Comparison of ENCODE assay signal across 29 mouse cellular contexts in the genomic region with DNA sequence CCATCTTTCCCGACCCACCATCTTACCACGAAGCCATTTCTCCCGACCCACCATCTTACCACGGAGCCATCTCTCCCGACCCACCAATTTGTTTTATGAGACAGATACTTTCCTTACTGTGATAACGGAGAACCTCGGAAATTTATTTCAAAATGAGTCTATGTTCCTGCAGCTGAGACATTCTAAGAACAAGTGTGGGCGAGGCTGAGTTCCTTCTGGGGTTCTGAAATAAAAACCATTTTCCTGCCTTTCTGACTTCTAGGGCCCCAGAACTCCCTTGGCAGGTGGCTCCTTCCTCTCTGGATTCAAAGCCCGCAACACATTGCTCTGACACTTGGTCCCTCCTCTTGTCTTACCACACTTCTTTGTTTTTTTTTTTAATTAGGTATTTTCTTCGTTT.
DNase-seq lines count a peak whose midpoint lies in the region; ATAC-seq lines count a peak whose summit lies in the region.
"Had no signal": no experiment of that assay in that cellular context is flagged by ENCODE, and none has a peak within 500 bp of the region (broad histone marks: within the 10 kb centered on the region; RNA-seq: fewer than 3 reads in every experiment).

No protein-coding gene starts in this region.

- WGBS in hindbrain, embryonic 14.5 days = 92% methylated on average over 10 of the region's 10 CpGs
- 90% methylated on average over 10 of the region's 10 CpGs for WGBS in hindbrain, embryonic 11.5 days

- no peak for DNase-seq in frontal cortex, postnatal 25 days (ENCODE audit: low spot score in 2 of 2)
- DNase-seq in hindbrain, embryonic 14.5 days (ENCODE audit: low spot score) = peak; percentile 18
- no peak for DNase-seq in hindbrain, embryonic 11.5 days (ENCODE audit: low spot score)
- DNase-seq in right cerebral cortex, adult 18-20 months = peak; percentile 23
- no peak for DNase-seq in right cerebral cortex, postnatal 10 days (ENCODE audit: low spot score in 2 of 2)
- DNase-seq in yolk sac, embryonic 10.5 days (ENCODE audit: low spot score) = no peak
- DNase-seq: adrenal gland, adult 8-10 months; adrenal gland, postnatal 14 days; adrenal gland, postnatal 36 days; B cell, adult 2 months; cerebellum, adult 11 months; cerebellum, adult 18-20 months; cerebellum, adult 8-10 months; cerebellum, adult 9-11 months; cerebellum, postnatal 14 days; cerebellum, postnatal 36 days; embryo, embryonic 11 days had no signal

- H3K36me3 ChIP-seq in hindbrain, embryonic 14.5 days (replicated peaks; ENCODE audit: control insufficient read depth, insufficient read depth) = no peaks in the 10 kb centered on the region
- H3K36me3 ChIP-seq in hindbrain, embryonic 11.5 days (ENCODE audit: control insufficient read depth, insufficient read depth, low read length) = no peaks in the 10 kb centered on the region
- H3K36me3 ChIP-seq: embryonic facial prominence, embryonic 13.5 days; embryonic facial prominence, embryonic 15.5 days; forebrain, embryonic 10.5 days; forebrain, embryonic 12.5 days; G1E had no signal

- no peak overlapping the region for H3K4me3 ChIP-seq in hindbrain, embryonic 14.5 days (replicated peaks; ENCODE audit: low read length)
- no peak overlapping the region for H3K4me3 ChIP-seq in hindbrain, embryonic 11.5 days (ENCODE audit: low read depth, low read length)
- H3K4me3 ChIP-seq: embryonic facial prominence, embryonic 13.5 days; embryonic facial prominence, embryonic 15.5 days; erythroblast, embryonic 14.5 days; forebrain, embryonic 10.5 days; forebrain, embryonic 12.5 days had no signal

- no peak overlapping the region for H3K9ac ChIP-seq in hindbrain, embryonic 14.5 days
- H3K9ac ChIP-seq in hindbrain, embryonic 11.5 days (ENCODE audit: low read depth, low read length) = no peak overlapping the region
- H3K9ac ChIP-seq: embryonic facial prominence, embryonic 13.5 days; embryonic facial prominence, embryonic 15.5 days; forebrain, embryonic 12.5 days had no signal

- H3K27ac ChIP-seq in hindbrain, embryonic 14.5 days = no peak overlapping the region
- no peak overlapping the region for H3K27ac ChIP-seq in hindbrain, embryonic 11.5 days (ENCODE audit: low read depth, low read length)
- H3K27ac ChIP-seq: embryonic facial prominence, embryonic 13.5 days; embryonic facial prominence, embryonic 15.5 days; forebrain, embryonic 10.5 days; forebrain, embryonic 12.5 days had no signal

- peak; percentile 93 for ATAC-seq in frontal cortex, adult (ENCODE audit: low TSS enrichment)
- no peak for ATAC-seq in hindbrain, embryonic 14.5 days (ENCODE audit: low FRiP score)
- no peak for ATAC-seq in hindbrain, embryonic 11.5 days (ENCODE audit: low FRiP score)
- ATAC-seq: activated CD4-positive, CD25-positive, alpha-beta regulatory T cell, adult 4 months; CD4-positive, CD25-positive, alpha-beta regulatory T cell, adult 4 months; forebrain, embryonic 14.5 days; Patski had no signal

- no peak overlapping the region for H3K4me2 ChIP-seq in hindbrain, embryonic 14.5 days (replicated peaks)
- H3K4me2 ChIP-seq in hindbrain, embryonic 11.5 days (replicated peaks; ENCODE audit: low read depth, low read length) = no peak overlapping the region
- H3K4me2 ChIP-seq: embryonic facial prominence, embryonic 13.5 days; embryonic facial prominence, embryonic 15.5 days; forebrain, embryonic 12.5 days had no signal

- no peaks in the 10 kb centered on the region for H3K9me3 ChIP-seq in hindbrain, embryonic 14.5 days (ENCODE audit: control insufficient read depth, low read length)
- no peaks in the 10 kb centered on the region for H3K9me3 ChIP-seq in hindbrain, embryonic 11.5 days (ENCODE audit: control insufficient read depth, low read length)
- H3K9me3 ChIP-seq: embryonic facial prominence, embryonic 13.5 days; embryonic facial prominence, embryonic 15.5 days; forebrain, embryonic 10.5 days; forebrain, embryonic 12.5 days; G1E had no signal

- H3K4me1 ChIP-seq in hindbrain, embryonic 14.5 days (replicated peaks; ENCODE audit: control insufficient read depth, insufficient read depth, low read length) = no peaks in the 10 kb centered on the region
- H3K4me1 ChIP-seq in hindbrain, embryonic 11.5 days (replicated peaks; ENCODE audit: control insufficient read depth, insufficient read depth, low read length) = no peaks in the 10 kb centered on the region
- H3K4me1 ChIP-seq: embryonic facial prominence, embryonic 13.5 days; embryonic facial prominence, embryonic 15.5 days; forebrain, embryonic 10.5 days; forebrain, embryonic 12.5 days had no signal

- no peaks in the 10 kb centered on the region for H3K27me3 ChIP-seq in hindbrain, embryonic 14.5 days (ENCODE audit: control insufficient read depth, insufficient read depth, low read length)
- H3K27me3 ChIP-seq in hindbrain, embryonic 11.5 days (ENCODE audit: control insufficient read depth, insufficient read depth, low read length) = no peaks in the 10 kb centered on the region
- H3K27me3 ChIP-seq: CH12.LX; embryonic facial prominence, embryonic 13.5 days; embryonic facial prominence, embryonic 15.5 days; forebrain, embryonic 12.5 days; Patski had no signal

Comparison
In these comparisons a context has a peak if more than half of its experiments do, and no peak if none do; other contexts are left out.
1. DNase-seq: peak in hindbrain, embryonic 14.5 days (single experiment) and right cerebral cortex, adult 18-20 months (single experiment); none in frontal cortex, postnatal 25 days (0 of 2), hindbrain, embryonic 11.5 days (single experiment), right cerebral cortex, postnatal 10 days (0 of 2) and yolk sac, embryonic 10.5 days (single experiment).